ENCODE assay signal across 19 mouse cellular contexts in the genomic region with DNA sequence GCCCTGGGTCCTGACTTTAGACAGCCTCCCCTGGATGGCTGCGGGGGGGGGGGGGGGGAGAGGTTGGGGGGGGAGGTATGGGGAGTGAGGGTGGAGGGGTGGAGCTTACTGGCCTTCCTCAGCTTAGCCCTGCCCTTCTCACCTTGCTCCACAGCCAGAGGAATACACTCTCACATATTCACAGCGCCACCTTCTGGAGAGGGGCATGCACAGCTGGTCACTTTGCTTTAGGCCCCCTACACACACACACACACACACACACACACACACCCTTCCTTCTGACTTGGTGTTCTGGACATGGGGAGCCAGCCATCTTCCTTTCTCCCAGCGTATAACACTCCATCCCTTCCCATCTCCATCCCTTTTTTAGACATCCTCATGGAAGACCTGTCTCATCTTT.
DNase-seq lines count a peak whose midpoint lies in the region; ATAC-seq and TF ChIP-seq lines count a peak whose summit lies in the region.
"Had no signal": no experiment of that assay in that cellular context is flagged by ENCODE, and none has a peak within 500 bp of the region (broad histone marks: within the 10 kb centered on the region; RNA-seq: fewer than 3 reads in every experiment).

No protein-coding gene starts in this region.

- peak; percentile 18; the same call in 1 of the 2 replicates for TF ChIP-seq CTCF in lung, postnatal 0 days (IDR thresholded peaks at IDR 0.05)
- TF ChIP-seq CTCF in MEL (IDR thresholded peaks at IDR 0.05 in 2 of 3, conservative IDR thresholded peaks at IDR 0.05 in 1 of 3; ENCODE audit: control insufficient read depth in 1 of 3, insufficient read depth in 1 of 3, low read depth in 2 of 3, low read length in 3 of 3, poor library complexity in 1 of 3, severe bottlenecking in 1 of 3), result peak; percentile 29 to 55 (median 42); a peak in 5 of 6 replicates

- no peak overlapping the region for H3K4me3 ChIP-seq in hindbrain, embryonic 13.5 days
- H3K4me3 ChIP-seq in hindbrain, embryonic 10.5 days, result no peak overlapping the region
- no peak overlapping the region for H3K4me3 ChIP-seq in lung, postnatal 0 days (ENCODE audit: low read depth, low read length)
- no peak overlapping the region for H3K4me3 ChIP-seq in MEL (ENCODE audit: control insufficient read depth in 1 of 2, insufficient read depth in 1 of 2, low read depth in 2 of 2, low read length in 2 of 2)
- H3K4me3 ChIP-seq: forebrain, embryonic 15.5 days; gastrocnemius, adult 2 months; heart, embryonic 10.5 days; megakaryocyte, embryonic 14.5 days; neural tube, embryonic 13.5 days had no signal

- peaks cover 35% of the 10 kb centered on the region for H3K4me1 ChIP-seq in hindbrain, embryonic 13.5 days (replicated peaks)
- H3K4me1 ChIP-seq in hindbrain, embryonic 10.5 days (replicated peaks), result peaks cover 8% of the 10 kb centered on the region
- no peaks in the 10 kb centered on the region for H3K4me1 ChIP-seq in lung, postnatal 0 days (ENCODE audit: insufficient read depth, low read depth, low read length)
- no peaks in the 10 kb centered on the region for H3K4me1 ChIP-seq in MEL (ENCODE audit: control insufficient read depth in 1 of 2, insufficient read depth in 2 of 2, low read length in 2 of 2)

- peak; percentile 15 for TF ChIP-seq RAD21 in MEL (IDR thresholded peaks at IDR 0.05; ENCODE audit: low read depth, low read length)

- H3K36me3 ChIP-seq in hindbrain, embryonic 13.5 days, result peaks cover 28% of the 10 kb centered on the region
- peaks cover 43% of the 10 kb centered on the region for H3K36me3 ChIP-seq in hindbrain, embryonic 10.5 days
- H3K36me3 ChIP-seq in lung, postnatal 0 days (ENCODE audit: insufficient read depth, low read length), result no peaks in the 10 kb centered on the region
- no peaks in the 10 kb centered on the region for H3K36me3 ChIP-seq in MEL (ENCODE audit: control insufficient read depth in 1 of 2, insufficient read depth in 2 of 2, low read length in 2 of 2)
- H3K36me3 ChIP-seq in splenic B cell, adult 2 months (ENCODE audit: control insufficient read depth, insufficient read depth, low read length, poor library complexity, severe bottlenecking), result no peaks in the 10 kb centered on the region

- H3K27ac ChIP-seq in hindbrain, embryonic 13.5 days, result 0 out of 2 replicates have a peak overlapping the region, but pooled peaks have one; percentile 8
- no peak overlapping the region for H3K27ac ChIP-seq in hindbrain, embryonic 10.5 days
- no peak overlapping the region for H3K27ac ChIP-seq in lung, postnatal 0 days (ENCODE audit: low read length)
- H3K27ac ChIP-seq in MEL (ENCODE audit: control insufficient read depth, low read depth, low read length), result no peak overlapping the region
- H3K27ac ChIP-seq: forebrain, embryonic 15.5 days; gastrocnemius, adult 2 months; heart, embryonic 10.5 days had no signal

- WGBS in hindbrain, embryonic 13.5 days, result 80% methylated on average over 3 of the region's 3 CpGs
- WGBS in hindbrain, embryonic 10.5 days, result 78% methylated on average over 3 of the region's 3 CpGs
- 93% methylated on average over 2 of the region's 3 CpGs for WGBS in lung, postnatal 0 days

- no peak for TF ChIP-seq EP300 in lung, postnatal 0 days (IDR thresholded peaks at IDR 0.05)
- no peak for TF ChIP-seq EP300 in MEL (IDR thresholded peaks at IDR 0.05; ENCODE audit: low read depth in 1 of 2, low read length in 2 of 2)

- no peak for TF ChIP-seq POLR2A in MEL (IDR thresholded peaks at IDR 0.05; ENCODE audit: control insufficient read depth in 1 of 2, insufficient read depth in 1 of 2, low read depth in 1 of 2, low read length in 2 of 2, poor library complexity in 1 of 2)

- no peaks in the 10 kb centered on the region for H3K79me2 ChIP-seq in MEL (ENCODE audit: control insufficient read depth, insufficient read depth, low read length, poor library complexity)

- H3K9me3 ChIP-seq in hindbrain, embryonic 13.5 days, result no peaks in the 10 kb centered on the region
- H3K9me3 ChIP-seq in hindbrain, embryonic 10.5 days, result no peaks in the 10 kb centered on the region
- no peaks in the 10 kb centered on the region for H3K9me3 ChIP-seq in lung, postnatal 0 days (ENCODE audit: low read length)
- H3K9me3 ChIP-seq in MEL (replicated peaks; ENCODE audit: insufficient read depth, low read length), result no peaks in the 10 kb centered on the region
- H3K9me3 ChIP-seq: forebrain, embryonic 15.5 days; heart, embryonic 10.5 days; megakaryocyte, embryonic 14.5 days; neural tube, embryonic 13.5 days had no signal

- DNase-seq in hindbrain, embryonic 10.5 days (ENCODE audit: low spot score), result no peak
- DNase-seq in lung, postnatal 0 days (ENCODE audit: low spot score), result no peak
- no peak for DNase-seq in lung, postnatal 14 days
- peak; percentile 29 for DNase-seq in MEL (ENCODE audit: low read depth, low spot score)
- peak; percentile 10 for DNase-seq in splenic B cell, adult 2 months (ENCODE audit: low read depth, low spot score)
- DNase-seq in neural tube, embryonic 10.5 days (ENCODE audit: extremely low spot score, low spot score), result no peak
- DNase-seq in right cerebral cortex, postnatal 36 days (ENCODE audit: low spot score in 2 of 2), result no peak
- DNase-seq: embryo, embryonic 11 days; gastrocnemius, adult 2 months; kidney, adult 18-20 months; kidney, postnatal 4 days; left cerebral cortex, postnatal 4 days; right cerebral cortex, postnatal 4 days had no signal

- no peak for ATAC-seq in hindbrain, embryonic 13.5 days (ENCODE audit: low FRiP score)
- ATAC-seq in lung, postnatal 0 days, result no peak
- ATAC-seq: CD4-positive, CD25-positive, alpha-beta regulatory T cell, adult 4 months; forebrain, embryonic 15.5 days had no signal

- no peak overlapping the region for H3K4me2 ChIP-seq in hindbrain, embryonic 13.5 days
- no peak overlapping the region for H3K4me2 ChIP-seq in lung, postnatal 0 days (replicated peaks; ENCODE audit: low read depth, low read length)
- H3K4me2 ChIP-seq: forebrain, embryonic 15.5 days; neural tube, embryonic 13.5 days had no signal

- H3K9ac ChIP-seq in hindbrain, embryonic 13.5 days, result no peak overlapping the region
- no peak overlapping the region for H3K9ac ChIP-seq in lung, postnatal 0 days (replicated peaks; ENCODE audit: low read depth)
- no peak overlapping the region for H3K9ac ChIP-seq in MEL (ENCODE audit: control insufficient read depth, low read depth, low read length, poor library complexity, severe bottlenecking)
- H3K9ac ChIP-seq: forebrain, embryonic 15.5 days; neural tube, embryonic 13.5 days had no signal

- no peaks in the 10 kb centered on the region for H3K27me3 ChIP-seq in hindbrain, embryonic 13.5 days
- no peaks in the 10 kb centered on the region for H3K27me3 ChIP-seq in hindbrain, embryonic 10.5 days (ENCODE audit: insufficient read depth, poor library complexity, severe bottlenecking)
- no peaks in the 10 kb centered on the region for H3K27me3 ChIP-seq in lung, postnatal 0 days (replicated peaks; ENCODE audit: insufficient read depth, low read length)
- H3K27me3 ChIP-seq in MEL (ENCODE audit: control insufficient read depth in 1 of 2, insufficient read depth in 2 of 2, low read length in 2 of 2), result no peaks in the 10 kb centered on the region
- H3K27me3 ChIP-seq in splenic B cell, adult 2 months (ENCODE audit: control insufficient read depth, insufficient read depth, low read length, poor library complexity, severe bottlenecking), result no peaks in the 10 kb centered on the region
- H3K27me3 ChIP-seq: forebrain, embryonic 15.5 days; neural tube, embryonic 13.5 days had no signal

TF ChIP-seq in MEL, 35 proteins besides CTCF, POLR2A, EP300 and RAD21:
- no peak for TF ChIP-seq POLR2AphosphoS2 (IDR thresholded peaks at IDR 0.05; ENCODE audit: low read length)
- TF ChIP-seq RCOR1 (IDR thresholded peaks at IDR 0.05; ENCODE audit: low read depth, low read length), result no peak

Comparison
In these comparisons a context has a peak if more than half of its experiments do, and no peak if none do; other contexts are left out.
1. DNase-seq: peak in MEL (single experiment) and splenic B cell, adult 2 months (single experiment); none in hindbrain, embryonic 10.5 days (single experiment), lung, postnatal 0 days (single experiment), lung, postnatal 14 days (single experiment), neural tube, embryonic 10.5 days (single experiment) and right cerebral cortex, postnatal 36 days (0 of 2).